Mouse (Mus musculus) layer of hippocampus, adult 9-10 months (tissue): Measurements from ENCODE around the gene Brap.

Source experiments
- DNase-seq: peaks from one replicate; pipeline ENCODE4 v3.0.0; 2022; ENCODE audit warnings: low spot score

Brap gene

DNA sequence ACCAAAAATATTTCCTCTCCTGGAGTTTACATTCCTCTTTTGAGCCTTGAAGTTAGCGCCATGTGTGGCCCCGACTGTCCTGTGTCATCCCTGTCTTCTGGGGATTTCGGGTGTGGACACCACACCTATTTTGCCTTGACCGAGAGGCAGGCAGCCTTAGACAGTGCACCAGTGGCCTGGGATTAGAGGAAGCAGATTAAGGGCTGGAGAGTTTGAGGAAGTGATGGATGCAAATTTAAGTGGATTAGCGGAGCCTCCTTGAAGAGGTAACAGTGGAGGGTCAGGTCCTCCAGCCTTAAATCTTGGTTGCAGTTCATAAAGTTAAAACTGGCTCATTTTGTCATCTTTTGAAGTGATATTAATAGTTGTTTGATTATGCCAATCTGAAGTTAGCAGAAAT is 58.1 kb downstream of the Brap start:
- no peak for DNase-seq

DNA sequence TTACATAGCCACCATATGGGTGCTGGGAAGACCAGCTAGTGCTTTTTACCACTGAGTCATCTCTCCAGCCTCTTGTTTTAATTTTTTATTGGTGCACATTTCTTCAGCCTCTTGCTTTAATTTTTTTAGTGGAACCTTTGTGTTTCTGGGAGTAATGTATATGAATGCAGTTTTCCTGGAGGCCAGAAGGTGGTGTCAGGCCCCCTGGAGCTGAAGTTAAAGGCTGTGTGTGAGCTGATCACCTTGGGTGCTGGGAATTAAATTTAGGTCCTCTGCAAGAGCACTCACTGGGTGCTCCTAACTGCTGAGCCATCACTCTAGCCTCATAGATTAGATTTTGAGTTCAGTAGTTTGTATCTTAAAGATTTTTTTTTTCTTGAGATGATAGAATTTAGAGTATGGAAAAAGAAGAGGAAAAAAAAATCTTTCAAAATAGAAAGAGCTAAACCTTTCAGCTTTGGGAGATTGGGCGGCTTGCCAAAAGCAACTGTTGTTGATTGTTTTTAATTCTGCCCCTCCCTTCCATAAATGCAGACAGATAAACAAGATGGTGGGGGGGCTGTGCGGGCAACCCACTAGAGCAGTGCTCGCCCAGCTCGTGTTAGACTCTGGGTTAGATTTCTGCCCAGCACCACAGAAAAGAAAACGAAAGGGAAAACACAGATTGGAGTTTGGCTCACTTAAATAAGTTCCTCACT is 60.7 kb downstream of the Brap start:
- DNase-seq: no peak

DNA sequence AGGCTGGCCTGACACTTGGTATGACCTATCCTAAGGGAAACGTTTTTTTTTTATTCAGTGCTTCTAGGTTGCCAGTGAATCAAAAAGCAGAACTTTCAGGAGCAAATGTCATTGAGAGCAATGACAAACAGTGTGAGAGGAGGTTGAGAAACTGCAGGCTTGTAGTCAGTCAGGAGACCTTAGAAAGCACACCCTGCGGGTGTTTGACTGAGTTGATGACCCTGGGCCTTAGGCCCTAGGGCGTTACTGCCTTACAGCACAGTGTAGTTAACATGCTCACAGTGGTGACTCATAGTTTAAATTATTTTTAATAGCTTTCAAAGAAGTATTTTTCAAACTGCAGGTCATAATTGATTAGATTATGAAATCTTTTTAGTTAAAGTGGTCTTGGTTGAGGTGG is 61.5 kb downstream of the Brap start:
- DNase-seq: no peak

DNA sequence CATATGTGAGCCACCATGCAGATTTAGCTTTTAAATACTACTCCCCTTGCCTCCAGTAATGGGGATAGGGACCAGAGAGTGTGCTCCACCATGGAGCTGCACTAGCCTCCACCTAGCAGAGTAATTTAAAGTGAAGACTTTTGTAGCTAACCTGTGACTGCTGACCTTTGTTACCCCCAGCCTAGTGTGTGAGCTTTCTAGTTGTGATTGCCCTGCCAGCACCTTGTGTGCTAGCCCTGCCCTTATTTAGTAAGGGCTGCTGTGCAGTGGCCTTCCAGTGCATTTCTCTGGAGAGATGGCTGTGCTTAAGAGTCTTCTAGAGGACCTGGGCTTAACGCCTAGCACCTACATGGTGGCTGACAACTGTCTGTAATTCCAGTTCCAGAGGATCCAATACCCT is 64.3 kb downstream of the Brap start:
- DNase-seq: no peak

DNA sequence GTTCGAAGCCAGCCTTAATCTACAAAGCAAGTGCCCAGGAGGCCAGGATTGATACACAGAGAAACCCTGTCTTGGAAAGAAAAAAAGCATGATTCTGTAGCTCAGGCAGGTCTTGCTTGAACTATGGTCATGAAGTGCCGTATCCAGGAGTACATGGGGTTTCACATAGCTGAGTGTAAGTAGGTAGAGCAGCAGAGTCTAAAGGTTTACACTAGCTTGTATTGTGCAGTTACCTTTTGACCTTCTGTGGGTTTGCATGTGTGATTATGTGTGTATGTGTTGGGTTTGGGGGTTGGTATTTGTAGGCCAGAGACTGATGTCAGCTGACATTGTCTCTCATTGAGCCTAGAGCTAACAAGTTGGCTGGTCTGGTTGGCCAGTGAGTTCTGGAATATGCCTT is 69.7 kb downstream of the Brap start:
- DNase-seq: no peak

DNA sequence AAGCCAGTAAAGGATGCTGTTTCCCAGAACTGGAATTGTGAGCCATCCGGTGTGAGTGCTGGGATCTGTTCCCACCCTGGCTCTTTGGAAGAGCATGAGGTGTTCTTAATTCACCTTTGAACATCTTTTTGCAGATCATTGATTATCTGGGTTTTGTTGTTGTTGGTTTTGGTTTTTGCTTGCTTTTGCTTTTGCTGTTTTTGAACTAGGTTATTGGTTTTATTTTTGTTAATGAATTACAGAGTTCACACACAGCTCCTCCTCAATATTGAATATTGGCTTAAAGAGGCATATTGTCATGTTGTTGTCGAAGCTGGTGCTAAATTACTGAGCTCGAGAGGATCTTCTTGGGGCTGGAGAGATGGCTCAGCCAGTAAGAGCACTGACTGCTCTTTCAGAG is 76.3 kb downstream of the Brap start:
- no peak for DNase-seq
